Mouse (Mus musculus) monocyte, adult 2 months (primary cell): Measurements from ENCODE around the gene Fxyd6.

Source experiments
- DNase-seq, 2 experiments: peaks; one replicate each; pipeline ENCODE4 v3.0.0; 2022; ENCODE audit warnings: low spot score in 2 of 2, low read depth in 1 of 2

The Fxyd6 gene

GRCm38 (mm10) chr9:45374988-45375502, 5.1 kb downstream of the Fxyd6 start:
- no peak for DNase-seq

DNA sequence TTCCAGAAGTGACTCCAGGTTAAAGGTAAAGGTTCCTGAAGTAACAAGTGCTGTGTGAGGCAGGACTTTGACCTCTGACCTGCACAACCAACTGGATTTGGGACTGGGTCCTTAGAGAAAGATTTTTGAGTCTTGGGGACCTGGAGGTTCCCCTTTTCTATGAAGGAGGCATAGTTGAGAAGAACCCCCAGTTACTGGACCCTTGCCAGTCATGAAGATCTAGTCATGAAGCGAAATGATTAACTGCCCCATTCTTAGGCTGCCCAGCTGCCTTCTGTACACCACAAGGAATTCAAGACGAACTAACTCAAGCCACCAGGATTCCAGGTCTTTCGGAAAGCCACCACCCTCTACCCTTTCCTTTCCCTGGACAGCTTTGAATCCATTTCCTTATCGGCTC, 6.4 kb downstream of the Fxyd6 start:
- no peak for DNase-seq

DNA sequence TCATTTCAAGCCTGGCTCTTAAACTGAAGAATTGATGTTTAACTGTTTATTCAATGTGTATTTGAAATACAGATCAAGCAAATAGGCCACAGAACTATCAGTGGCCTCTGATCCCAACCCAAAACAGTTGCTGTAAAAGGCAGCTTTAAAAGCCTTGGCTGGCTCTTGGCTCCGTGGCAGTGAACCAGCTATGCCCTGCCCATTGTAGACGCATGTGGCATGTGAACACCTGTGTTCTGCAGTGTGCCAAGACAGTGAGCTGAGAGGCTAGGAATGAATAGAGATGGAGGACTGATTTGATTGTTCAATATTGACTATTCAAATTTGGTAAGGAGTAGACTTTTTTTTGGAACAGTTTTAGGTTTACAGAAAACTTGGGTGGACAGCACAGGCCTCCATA, 6.9 kb downstream of the Fxyd6 start:
- DNase-seq = no peak

- no peak for DNase-seq
Measured at GRCm38 (mm10) chr9:45380411-45381251, 10.6 kb downstream of the Fxyd6 start.

DNA sequence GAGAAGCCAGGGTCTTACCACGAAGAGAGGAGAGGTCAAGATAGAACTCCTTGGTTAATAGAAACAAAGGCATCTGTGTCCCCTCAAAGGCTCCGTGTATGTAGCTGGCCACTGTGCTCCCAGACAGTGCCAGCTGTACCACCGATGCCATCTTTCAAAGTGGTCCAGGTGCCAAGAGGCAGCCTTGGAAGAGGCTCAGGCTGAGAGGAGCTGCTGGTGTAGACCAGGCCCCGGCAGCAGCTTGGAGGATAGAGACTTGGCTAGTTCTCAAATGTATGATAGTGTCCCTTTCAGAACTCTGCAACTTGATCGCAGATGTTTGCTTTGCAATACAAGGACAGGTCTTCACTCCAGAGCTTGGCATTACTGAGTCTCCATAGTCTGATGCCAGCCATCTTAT, 12.4 kb downstream of the Fxyd6 start:
- DNase-seq = no peak

DNA sequence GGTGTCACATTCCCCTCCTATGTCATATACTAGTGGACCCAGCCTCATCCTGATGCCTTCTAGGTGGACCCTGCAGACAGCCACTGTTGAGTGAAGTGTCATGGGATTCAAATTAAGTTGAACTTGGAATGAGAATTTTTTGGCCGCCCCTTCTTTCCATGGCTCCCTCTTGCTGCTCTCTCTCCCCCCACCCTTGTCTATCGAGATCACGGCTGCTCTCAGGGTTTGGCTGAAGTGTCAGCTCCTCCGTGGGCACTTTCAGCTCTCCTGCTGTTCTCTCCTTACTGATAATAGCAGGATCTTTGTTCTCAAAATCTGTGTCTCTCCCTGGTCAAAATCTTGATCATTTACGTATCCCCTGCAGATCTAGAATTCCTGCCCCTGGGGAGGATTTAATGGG, 12.8 kb downstream of the Fxyd6 start:
- DNase-seq = no peak

GRCm38 (mm10) chr9:45383883-45384282, 13.9 kb downstream of the Fxyd6 start:
- no peak for DNase-seq

GRCm38 (mm10) chr9:45386698-45387097, 16.7 kb downstream of the Fxyd6 start:
- no peak for DNase-seq

GRCm38 (mm10) chr9:45388385-45388994, 18.5 kb downstream of the Fxyd6 start:
- DNase-seq = peak; percentile 60 to 83

DNA sequence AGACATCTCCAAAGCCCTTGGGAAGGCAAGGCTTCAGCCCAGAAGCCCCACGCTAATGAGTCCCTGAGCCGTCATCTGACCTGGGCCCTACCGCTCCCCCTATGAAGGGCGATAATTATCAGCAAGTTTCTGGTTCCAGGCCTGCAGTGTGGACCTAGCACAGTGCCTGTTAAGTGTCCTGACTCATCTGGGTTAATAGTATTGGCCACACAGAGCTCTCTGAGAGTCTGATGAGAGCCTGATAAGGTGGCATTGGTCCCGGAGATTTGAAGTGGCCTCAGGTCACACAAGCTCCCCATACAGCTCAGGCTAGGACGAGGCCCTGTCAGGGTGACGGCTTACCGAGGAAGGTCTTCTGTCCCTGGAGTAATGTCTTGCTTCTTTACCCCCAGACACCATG, 19.6 kb downstream of the Fxyd6 start:
- DNase-seq = no peak

DNA sequence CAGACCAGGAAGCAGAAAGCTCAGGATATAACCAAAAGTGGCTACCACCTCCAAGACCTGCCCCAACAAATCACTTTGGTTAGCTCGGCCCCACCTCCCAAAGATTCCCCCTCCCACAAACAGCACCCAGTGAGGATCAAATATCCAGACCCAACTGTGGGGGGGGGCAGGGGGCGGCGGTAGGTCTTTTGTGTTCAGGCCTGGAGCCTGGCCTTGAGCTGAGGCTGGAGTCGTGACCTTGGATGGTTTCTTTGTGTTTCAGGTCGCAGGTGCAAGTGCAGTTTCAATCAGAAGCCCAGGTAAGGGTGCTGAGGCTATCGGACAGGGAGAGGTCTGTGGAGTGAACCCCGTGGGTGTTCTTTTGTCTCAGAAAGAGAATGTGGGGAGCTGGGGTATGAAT, 21.3 kb downstream of the Fxyd6 start:
- no peak for DNase-seq

DNA sequence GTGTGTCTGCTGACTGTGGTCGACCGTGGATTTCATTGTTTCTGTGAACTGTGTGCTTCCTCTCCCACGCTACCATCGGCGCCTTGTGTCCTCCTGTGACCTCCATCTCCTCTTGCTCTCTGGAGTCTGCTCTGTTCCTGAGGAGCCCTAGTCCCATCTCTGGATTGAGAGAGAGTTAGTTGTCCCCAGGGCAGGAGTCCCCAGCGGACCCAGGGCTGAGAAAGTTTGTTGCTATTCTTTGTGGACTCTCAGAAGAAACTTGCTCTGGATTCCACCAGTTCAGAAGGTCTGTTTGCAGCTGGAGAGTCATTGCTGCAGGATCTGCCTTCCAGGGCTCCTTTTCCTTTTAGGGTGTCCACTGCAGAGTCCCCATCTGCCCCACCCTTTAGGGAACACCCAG, 25.2 kb downstream of the Fxyd6 start:
- DNase-seq = no peak

- no peak for DNase-seq
Measured at GRCm38 (mm10) chr9:45395796-45396195, 25.8 kb downstream of the Fxyd6 start.

DNA sequence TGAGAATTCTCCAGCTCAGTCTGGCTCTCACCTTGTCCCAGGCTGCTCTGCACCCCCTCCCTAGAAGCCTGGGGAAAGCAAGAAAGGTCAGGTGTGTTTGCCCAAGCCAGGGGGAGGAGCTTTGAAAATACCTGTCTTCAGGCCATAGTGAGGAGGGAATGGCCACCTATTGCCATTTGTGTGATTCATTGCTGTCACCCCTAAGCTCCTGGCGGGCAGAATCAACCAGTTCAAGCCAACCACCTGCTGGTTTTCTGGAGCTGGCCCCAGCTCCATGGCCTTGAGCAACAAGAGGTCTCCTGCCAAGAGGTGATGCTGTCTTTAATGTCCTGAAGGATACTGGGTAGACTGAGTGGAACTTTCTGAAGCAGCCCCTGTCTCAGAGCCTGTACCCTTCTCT, 28.4 kb downstream of the Fxyd6 start:
- no peak for DNase-seq

- DNase-seq = no peak
Measured at GRCm38 (mm10) chr9:45399434-45399833, 29.4 kb downstream of the Fxyd6 start, which contains the start of gene Fxyd2. Gene Fxyd2 (plus strand): TSS chr9:45399669.

DNA sequence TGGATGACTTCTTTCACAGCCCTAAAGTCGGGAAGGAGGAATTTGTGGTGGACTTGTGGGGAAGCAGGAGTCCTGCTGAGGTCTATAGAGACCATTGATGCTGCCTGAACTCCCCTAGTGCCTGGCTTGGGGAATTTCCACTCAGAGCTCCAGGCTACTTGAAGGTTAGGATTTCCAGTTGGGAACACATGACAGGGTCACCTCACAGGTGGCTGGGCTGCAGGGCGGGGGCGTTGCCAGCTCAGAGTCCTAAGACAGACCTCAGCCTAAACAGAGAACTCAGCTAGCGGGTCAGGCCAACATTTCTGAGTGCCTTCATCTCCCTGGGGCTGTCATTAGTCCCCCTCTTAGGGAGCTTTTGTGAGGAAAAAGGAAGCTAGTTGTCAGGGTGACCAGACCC, 31.9 kb downstream of the Fxyd6 start:
- DNase-seq = no peak

- no peak for DNase-seq
Measured at GRCm38 (mm10) chr9:45402957-45403356, 33.0 kb downstream of the Fxyd6 start.

GRCm38 (mm10) chr9:45405694-45406093, 35.7 kb downstream of the Fxyd6 start:
- no peak for DNase-seq

DNA sequence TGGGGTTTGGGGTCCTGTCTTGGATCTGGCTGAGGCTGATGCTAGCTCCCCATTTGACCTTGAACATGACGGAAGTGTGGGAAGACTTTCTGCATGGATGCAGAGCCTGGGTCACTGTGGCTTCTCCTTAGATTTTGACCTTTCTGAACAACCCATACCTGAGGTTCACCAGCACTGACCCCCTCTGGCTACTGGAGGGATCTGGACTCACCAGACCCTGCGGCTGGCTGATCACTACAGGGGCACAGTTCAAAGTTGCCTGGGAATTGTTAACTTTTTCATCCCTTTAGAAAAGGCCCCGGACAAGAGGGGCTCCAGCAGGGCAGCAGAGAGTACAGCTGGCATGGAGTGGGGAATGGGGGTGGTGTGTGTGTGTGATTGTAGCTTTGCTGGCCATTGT, 36.8 kb downstream of the Fxyd6 start:
- DNase-seq = no peak

GRCm38 (mm10) chr9:45407706-45408675, 38.0 kb downstream of the Fxyd6 start:
- peak in 1 of 2 experiments; percentile 33 for DNase-seq

DNA sequence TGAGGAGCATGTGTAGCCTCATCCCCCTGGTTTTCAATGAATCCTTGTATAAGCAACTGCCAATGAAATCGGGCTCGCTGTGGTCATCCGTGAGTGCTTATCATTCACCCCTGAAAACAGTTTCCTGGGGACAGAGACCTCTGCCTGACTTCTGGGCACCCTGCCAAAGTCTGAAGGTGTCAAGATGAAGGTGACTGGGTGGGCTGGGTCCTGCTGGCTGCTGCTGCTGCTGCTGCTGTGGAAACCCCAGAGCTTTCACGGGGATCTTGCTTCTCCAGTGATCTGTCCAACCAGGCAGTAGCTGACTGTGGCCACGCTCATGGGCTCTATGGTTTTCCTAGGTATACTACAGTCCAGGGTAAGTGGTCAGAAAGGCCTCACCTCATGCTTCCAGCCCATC, 40.2 kb downstream of the Fxyd6 start:
- no peak for DNase-seq
